Mouse (Mus musculus) urinary bladder, postnatal 36 days (tissue): ENCODE measurements around the gene Apobec4.
"Not testable (repeated sequence)": the region's sequence is repeated elsewhere in the genome, so short reads cannot be mapped to it uniquely, and the experiment has no call there.

ENCODE experiments used
- DNase-seq, 2 experiments: peaks; one replicate each; pipeline ENCODE4 v3.0.0; 2022; ENCODE audit warnings: low spot score in 2 of 2, mixed read lengths in 1 of 2

The Apobec4 gene

DNA sequence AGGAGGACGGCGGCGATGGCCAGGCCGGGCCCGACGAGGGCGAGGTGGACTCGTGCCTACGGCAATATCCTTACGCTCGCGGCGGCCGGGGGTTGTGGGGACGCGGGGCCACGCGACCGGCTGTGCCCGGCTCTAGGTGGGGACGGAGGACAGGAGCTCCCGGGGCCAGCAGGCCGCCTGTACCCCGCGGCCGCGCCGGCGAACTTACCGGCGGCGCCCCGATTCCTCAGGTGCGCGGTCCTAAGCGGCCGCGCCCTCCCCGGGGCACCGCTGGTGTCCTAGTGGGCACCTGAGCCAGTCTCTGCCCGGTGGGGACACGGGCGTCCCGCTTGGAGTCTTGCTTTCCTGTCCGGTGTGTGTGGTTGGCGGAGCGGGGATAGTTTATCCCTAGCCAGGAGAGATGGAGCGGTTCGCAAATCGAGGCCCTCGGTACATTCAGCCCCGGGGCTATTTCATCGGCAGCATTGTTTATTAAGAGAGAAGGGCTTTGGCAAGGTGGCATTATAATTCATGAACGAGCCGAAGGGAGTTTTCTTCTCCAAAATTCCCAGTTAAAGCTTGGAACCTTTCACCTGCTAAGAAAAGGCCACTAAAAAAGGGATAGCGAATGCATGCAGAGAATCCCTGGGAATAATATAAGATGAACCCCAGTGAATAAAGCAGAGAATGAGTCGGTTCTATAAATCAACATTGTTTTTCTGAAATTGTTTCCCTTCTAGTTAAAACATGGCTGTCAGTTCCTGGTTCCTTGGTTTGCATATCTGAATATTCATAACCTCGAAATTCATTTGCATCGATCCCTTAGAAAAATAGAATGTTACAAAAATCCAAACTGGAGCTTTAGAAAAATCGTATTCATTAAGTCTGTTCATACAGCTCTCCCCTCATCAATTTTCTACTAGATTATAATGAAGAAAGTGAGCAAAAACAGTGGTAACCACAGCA is 16.7 kb downstream of the Apobec4 start:
- peak in 1 of 2 experiments; percentile 26 for DNase-seq

DNA sequence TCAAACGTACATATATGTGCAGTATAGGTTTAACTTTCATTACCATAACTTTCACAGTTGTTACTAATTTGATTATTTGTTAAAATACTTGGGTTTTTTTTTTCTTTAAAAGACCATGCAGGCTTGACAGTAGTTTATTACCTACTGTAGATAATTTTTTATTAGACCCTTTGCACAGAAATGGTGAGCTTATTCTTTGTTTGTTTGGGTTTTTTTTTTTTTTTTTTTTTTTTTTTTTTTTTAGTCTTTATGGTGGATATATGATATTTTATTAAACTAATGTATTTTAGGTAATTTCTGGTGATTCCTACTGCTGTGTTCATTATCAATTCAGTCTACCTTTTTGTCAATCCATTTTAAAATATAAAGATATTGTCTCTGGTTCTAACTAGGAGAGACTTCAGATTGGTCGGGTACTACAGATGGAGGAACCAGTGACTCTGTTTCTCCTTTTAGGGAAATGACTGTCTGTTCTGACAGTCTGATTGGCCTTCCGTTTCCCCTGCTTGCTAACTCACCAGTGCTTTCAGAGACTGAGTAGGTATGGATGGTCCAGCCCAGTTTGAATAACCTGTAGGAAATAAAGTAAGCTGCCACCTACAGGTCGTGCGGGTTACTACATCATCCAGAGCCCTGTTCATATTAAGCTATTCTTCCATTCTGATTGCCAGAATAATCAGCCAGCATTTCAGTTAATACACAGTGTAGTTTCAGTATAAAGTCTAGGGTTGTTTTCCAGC is 17.6 kb downstream of the Apobec4 start:
- DNase-seq = peak; percentile 78 to 81

DNA sequence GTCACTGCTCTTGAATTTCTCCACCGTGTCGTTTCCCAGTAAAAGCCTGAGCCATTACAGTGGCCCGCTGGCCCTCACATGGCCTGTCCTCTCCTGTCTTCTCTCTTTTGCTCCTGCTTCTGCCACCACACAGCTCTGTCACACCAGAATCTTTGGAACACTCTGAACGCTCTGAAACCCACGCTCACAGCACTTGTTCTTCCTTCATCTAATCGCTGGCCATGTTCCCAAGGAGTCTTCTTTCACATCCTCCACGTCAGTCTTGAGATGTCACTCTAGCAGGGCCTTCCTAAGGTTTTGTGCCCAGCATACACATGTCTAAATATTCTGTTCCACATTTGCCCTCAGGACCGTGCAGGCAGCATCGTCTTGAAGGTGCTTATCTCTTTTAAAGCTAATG is 20.7 kb downstream of the Apobec4 start:
- no peak for DNase-seq

DNA sequence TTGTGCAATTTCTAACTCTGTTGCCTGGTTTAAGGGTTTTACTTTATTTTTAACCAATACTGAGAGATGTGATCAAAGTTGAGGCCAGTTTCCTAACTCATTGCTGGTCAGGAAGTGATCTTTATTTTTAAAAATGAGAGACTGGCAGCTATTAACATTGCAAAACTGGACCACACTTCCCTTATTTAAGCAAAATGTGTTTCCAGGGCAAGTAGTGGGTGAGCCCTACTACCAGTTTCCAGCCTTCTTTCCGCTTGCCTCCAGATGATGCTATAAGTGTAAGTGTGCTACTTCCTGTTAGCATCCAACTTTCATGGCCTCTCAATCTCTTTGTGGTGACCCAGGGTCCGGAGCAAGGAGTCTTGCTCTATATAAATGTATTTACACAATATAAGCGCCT is 24.2 kb downstream of the Apobec4 start:
- DNase-seq = not testable (repeated sequence)

DNA sequence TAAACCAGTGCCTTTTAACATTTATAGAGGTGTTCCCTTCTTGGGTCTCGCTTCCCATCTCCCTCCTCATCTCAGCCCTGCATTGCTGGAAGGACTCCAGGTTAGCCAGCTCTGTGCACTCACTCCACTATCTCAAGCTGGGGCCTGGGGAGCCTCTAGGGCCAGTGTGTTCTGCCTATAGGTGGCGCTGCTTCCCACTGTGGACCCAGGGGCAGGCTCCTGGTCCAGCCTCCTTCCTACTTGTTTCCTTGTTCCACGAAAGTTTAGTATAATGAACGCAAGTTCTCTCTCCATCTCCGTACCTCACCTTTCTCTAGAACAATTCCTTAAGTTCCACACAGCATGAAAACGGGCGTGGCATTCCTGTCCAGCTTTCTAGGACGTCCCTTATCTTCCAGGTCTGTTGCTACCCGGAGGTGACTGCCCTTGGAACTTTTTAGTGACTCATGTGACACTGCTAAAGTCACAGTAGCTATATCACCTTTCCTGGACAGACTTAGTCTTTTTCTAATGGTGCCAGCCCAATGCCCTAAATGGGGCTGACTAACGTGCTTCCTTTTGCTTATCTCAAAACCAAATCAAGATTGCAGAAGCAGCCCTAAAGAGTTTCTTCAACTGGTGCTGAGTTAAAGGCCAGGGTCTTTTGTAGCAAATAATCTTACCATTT is 28.9 kb downstream of the Apobec4 start:
- peak; percentile 43 to 69 for DNase-seq

DNA sequence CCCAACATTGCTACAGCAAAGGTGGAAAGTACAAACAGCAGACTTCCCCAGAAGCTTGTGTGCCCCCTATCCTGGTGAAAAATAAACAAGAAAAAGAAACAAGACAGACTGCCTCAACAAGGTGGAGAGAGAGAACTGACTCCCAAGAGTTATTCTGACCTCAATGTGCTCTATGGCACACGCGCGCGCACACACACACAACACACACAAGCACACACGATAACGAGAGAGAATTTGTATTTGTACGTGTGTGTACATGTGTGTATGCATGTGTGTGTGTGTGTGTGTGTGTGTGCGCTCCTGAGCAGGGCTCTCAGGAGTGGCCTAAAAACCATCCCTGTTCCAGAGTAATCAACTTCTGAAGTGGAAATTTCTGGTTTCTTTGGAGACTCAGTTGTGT is 34.3 kb downstream of the Apobec4 start:
- no peak for DNase-seq

DNA sequence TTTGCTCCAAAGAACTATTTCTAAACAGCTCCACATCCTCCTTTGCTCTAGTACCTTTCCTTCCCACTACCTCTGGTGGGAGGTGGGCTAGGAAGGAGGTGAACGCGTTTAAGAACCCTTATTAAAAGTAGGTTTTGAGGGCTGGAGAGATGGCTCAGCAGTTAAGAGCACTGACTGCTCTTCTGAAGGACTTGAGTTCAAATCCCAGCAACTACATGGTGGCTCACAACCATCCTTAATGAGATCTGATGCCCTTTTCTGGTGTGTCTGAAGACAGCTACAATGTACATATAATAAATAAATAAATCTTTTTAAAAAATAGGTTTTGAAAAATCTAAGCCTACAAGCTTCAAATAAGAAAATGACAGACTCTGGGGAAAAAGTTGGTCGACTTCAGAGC is 35.1 kb downstream of the Apobec4 start:
- DNase-seq = not testable (repeated sequence)

DNA sequence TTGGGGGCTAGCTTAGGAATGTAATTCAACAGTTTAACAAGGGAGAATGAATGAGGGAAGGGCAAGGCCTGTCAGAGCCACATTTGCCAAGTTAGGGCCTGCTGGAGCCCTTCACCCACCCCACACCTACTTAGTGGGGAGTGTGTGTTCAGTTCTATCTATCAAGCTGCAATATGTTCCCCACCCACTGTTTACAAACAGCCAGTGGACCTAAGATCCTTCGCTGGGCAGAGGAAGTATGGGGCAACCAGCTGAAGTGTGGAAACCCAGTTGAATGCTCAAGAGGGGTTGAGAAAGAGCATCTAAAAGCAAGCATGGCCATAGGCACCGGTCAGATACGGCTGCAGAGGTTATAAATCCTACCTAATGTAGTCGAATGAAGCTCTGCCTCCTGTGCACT is 36.6 kb downstream of the Apobec4 start:
- DNase-seq = no peak

DNA sequence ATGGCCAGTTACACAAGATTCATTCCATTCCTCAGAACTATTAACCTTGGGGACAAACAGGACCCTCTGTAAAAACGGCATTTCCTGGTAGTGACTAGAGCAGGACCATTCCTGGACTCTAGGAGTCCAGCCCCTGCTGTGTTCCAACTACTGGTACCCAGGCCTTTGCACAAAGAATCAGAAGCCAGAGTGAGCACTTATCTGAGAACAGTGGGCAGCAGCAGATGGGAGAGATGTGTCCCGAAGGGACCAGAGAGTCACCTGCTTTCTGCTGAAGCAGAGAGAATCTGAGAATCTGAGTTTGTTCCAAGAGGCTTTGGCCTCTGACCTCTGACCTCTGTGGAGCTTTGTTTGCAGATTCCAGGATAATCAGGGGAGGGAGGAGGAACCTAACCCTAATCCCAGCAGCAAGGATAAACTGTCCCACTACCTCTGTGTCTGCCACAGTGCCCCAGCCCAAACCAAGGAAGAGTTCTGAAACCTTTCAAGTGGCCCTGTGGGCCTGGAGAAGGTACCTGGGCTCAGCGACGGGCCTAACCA is 37.8 kb downstream of the Apobec4 start:
- no peak for DNase-seq

DNA sequence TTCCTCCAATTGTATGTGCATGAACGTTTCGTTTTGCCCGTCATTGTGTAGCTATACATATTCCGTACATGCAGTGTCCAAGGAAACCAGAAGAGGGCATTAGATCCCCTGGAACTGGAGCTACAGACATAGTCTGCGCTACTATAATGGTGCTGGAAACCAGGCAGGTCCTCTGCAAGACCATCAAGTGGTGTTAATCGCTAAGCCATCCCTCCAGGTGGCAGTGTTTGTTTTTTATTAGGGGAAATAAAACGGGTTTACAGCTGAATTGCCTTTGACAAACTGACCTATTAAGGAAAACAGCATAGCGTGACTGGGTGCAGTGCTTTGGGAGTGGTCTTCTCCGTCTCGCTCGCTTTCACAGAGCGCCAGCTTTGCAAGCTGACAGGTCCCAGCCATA is 39.9 kb downstream of the Apobec4 start:
- DNase-seq = peak in 1 of 2 experiments; percentile 26

DNA sequence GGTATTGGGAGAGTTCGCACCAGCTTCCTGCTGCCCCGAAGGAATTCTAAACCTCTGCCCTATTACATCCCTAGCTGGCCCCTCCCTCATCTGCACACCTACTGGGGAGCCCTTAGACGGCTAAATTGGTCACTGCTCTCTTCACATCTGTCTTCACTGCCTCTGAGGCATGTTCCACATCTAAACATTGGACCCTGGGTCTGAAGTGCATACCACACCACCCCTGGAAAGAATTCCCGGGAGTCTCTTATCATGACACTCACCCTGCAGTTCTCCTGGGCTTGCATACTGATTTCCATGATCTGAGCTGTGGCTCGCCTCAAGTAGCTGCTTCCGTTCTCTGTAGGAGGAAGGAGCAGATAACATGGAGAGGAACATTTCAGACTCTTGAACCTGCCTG is 40.5 kb downstream of the Apobec4 start:
- no peak for DNase-seq

DNA sequence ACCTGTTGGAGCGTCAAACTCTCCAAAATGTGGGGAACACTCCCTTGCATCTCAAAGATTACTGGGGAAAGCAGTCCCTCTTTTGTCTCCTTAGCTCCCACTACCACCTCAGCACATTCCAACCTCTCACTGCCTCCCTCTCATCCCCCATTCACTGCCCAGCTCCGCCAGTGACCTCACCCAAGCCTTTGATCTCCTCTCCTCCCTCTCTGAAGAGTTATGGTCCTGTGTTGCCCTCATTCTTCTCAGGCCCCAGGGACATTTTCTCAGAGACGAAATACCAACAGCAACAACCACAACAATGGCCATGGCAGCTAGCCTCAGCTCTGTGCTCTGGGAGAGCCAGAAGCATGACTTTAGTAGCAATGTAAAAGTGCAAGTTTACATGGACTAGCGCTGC is 40.9 kb downstream of the Apobec4 start:
- no peak for DNase-seq

DNA sequence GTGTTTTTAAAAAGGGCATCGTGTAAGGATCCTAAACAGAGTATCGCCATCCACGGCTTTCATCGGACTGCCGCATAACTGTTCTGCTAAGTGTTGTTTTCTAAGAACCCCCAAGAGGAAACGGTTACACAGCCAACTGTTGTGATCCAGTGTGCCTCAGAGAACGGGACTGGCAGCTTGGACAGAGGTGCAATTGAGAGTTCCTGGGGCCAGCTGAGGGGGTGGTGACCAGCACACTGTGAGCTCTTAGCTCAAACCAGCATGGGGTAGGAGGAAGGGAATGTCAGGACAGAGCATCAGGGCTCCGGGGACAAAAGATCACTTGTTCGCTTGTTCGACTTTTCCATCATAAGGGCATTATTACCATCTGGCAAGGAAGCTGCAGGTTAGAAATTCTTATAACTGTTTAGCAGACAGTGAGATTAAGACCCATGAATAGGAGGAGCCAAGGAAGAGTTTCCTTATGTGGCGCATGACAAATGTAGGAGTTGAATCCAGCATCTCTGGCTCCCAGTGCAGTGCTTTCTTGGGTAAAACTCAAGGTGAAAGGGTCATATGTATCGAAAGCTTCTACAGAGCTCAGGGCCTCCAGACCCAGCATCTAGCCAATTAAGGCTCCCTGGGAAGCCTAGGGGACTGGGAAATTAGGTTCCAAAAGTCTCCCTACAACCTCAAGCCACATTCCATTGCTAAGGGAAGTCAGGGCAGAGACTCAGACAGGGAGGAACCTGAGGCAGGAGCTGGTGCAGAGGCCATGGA is 42.6 kb downstream of the Apobec4 start:
- DNase-seq = no peak

DNA sequence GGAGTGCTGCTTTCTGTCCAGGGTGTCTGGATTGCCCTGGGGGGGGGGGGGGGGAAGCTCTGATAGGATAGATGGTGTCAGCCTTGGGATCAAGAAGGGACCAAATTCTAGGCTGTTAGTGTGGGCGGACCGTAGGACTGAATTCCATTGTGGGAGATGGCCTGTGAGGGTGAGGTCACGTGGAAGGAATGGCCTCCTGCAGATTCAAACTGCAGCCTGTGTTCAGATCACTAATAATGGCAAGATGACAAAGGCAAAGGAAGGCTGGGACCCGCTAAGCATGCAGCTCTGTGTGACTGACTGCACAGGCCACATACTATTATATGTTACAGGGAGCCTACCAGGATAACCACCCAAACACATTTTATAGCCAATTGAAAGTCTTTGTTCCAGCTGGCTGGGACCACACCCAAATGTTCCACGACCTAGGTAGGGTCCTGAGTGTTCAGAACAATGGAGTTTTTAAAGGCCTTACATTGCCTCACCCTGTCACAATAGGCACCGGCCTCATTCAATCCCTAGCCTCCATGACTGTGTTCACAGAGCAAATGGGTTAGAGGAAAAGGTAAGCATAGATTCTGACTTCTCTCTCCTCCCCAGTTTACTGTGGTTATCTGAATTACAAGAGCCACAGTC is 43.3 kb downstream of the Apobec4 start:
- DNase-seq = no peak

DNA sequence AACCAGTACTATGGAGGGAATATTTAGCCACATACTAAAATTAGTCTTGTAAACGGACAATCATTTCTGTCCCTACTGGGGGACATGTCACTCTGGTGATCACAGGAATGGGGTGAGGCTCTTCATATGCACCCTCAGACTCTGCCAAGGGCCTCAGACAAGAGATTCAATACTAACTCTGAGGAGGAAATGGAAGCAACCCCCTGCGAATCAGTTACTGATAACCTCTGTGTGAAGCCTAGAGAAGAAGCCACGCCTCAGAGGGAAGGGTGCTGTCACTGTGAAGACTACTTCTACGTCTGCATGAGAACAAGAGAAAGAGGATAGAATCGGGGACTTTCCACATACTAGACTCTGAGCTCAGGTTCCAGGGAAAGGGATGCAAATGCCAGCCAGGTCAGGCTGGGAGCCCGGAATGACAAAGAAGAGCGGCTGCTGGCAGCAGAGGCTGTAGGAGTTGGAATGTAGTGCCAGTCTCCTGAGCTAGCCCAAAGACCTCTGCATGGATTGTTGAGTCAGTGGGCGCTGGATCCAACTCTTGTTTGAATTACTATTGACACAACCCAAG is 45.4 kb downstream of the Apobec4 start:
- no peak for DNase-seq

DNA sequence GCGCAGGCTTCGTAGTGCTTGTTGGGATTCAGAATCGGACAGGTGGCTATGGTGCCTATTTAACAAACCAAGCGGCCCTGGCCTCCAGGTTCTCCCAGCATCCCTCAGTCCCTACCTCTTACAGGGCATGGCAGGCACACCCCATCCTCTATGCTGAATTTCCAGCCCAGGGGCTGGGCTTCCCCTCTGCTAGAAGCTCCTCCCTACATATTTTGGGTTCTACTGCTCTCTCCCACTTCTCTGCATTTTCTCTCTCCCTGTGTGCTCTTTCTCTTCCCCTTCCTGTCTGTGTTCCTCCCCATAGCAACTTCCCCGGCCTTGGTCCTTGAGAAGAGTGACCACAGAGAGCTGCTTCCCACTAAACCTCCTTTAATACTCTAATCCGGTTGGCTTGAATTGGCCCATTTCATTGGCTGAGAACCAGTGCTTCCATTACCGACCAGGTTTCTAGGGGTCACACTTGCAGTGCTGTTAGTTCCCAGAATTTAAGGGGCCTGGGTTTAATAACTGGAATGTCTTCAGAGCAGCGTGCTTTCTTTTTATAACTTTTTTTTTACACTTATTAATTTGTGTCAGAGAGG is 46.4 kb downstream of the Apobec4 start:
- no peak for DNase-seq

DNA sequence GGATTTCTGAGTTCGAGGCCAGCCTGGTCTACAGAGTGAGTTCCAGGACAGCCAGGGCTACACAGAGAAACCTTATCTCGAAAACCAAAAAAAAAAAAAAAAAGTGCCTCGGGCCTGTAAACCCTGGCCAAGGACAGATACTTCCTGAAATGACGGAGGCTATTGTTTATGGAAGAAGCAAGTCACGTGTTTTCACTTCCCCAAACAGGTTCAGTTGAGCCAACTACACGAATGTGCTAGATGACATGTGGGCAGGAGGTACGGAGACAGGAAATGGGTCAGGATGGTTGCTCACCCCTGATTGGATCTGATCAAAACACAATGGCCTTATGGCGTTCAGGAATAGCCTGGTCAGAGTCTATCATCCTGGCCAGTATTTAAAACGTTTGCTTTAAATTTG is 47.8 kb downstream of the Apobec4 start:
- no peak for DNase-seq

DNA sequence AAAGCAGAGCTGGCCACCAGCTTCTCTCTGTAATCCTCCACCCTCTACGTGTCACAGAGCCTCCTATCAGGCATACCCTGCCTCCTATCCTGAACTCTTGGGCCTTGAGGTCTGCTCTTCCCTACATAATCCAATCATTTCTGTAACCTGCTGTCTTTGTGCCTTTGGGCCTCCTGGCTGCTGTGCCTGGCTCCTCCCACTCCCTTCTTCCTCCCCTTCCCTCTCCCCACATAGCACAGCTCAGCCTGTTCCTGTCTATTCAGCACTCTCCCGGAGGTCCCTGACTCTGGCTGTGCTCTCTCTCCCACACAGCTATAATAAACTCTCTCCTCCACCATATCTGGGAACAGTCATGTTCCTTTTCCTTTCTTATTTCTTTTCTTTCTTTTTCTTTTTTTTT is 49.5 kb downstream of the Apobec4 start, which contains the start of gene Ncf2:
TSS of gene Ncf2 (plus strand) at position 298 of the 400 bp plus-strand sequence.
- DNase-seq = no peak

DNA sequence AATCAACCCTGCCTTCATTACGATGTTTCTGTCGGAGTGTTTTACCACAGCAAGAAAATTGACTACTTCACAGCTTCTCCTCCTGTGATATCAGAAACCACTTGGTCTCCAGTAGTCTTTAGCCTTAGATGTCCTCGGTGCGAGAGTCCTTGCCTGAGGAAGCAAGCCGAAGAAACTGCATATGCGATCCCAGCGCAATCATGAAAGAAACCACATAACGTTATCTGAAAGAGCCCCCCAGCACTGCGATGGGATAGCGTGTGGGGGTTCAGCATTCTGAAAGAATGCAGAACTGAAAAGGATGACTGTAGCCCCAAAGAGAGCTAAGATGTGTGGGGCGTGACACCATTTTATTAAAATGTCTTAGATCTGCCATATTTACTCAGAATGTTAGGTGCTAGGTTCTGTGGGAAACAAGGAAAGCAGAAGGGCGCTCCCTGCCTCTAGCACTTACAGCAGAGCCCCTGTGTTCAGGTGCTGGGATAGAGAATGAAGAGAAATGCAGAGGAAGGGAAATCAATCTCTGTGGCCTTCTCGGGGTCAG is 50.4 kb downstream of the Apobec4 start:
- no peak for DNase-seq

DNA sequence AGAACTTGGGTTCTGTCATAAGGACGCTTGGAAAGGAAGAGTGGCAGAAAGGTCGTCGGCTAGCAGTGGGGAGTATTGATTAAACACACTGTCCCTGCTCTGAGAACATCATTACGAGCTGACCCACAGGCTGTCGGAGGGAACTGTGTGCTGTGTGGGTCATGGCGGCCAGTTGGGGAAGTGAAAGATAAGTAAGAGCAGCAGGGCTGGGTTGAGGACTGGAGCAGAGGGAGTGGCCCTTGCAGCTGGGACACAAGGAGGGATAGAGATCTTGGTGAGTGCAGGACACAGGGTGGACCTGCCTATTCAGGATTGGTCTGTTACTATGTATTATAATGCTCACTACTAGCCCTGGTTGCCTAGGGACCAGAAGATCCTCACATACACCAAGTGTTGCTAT is 54.6 kb downstream of the Apobec4 start:
- no peak for DNase-seq
